Mouse (Mus musculus) neutrophil, adult 5-6 weeks (primary cell): ENCODE results near the gene Nav2. TPM values are rescaled to one million over a fixed set of nuclear protein-coding genes. Genes with fewer than 3 reads are reported as not detected.

Source experiments
- ATAC-seq: fragments of 151-379, 151-347 bp; 2 replicates; pipeline ENCODE4 v1.8.0; 2017; ENCODE audit warnings: mild to moderate bottlenecking, moderate TSS enrichment; ENCODE audit not compliant: insufficient number of reproducible peaks, poor library complexity, low FRiP score, severe bottlenecking; ENCODE audit errors: extremely low read depth
- total RNA-seq: library from RNA; stranded (forward); fragments of 200-1000 nt; gene quantifications from 2 replicates; pipeline ENCODE4 v1.2.3, GENCODE M21; 2017

The Nav2 gene
- total RNA-seq, 1 experiment from 2014 or later, result 3.1 TPM

- ATAC-seq, result no peak
Observed at GRCm38 (mm10) chr7:49410892-49411291, 502.4 kb downstream of the Nav2 start.

- no peak for ATAC-seq
Observed at GRCm38 (mm10) chr7:49411803-49412202, 503.3 kb downstream of the Nav2 start.

GRCm38 (mm10) chr7:49415131-49415530 is 506.6 kb downstream of the Nav2 start:
- no peak for ATAC-seq

- no peak for ATAC-seq
Observed at GRCm38 (mm10) chr7:49415716-49416115, 507.2 kb downstream of the Nav2 start.

- no peak for ATAC-seq
Observed at GRCm38 (mm10) chr7:49418841-49419240, 510.3 kb downstream of the Nav2 start.

GRCm38 (mm10) chr7:49420139-49420802 is 511.8 kb downstream of the Nav2 start:
- no peak for ATAC-seq

GRCm38 (mm10) chr7:49421261-49421660 is 512.7 kb downstream of the Nav2 start:
- no peak for ATAC-seq

- ATAC-seq, result no peak
Observed at GRCm38 (mm10) chr7:49423943-49424342, 515.4 kb downstream of the Nav2 start.

GRCm38 (mm10) chr7:49426060-49426459 is 517.5 kb downstream of the Nav2 start:
- ATAC-seq, result peak; percentile 37; the same call in 1 of the 2 replicates

- 0 out of 2 replicates have a peak, but pooled peaks have one; percentile 39 for ATAC-seq
Observed at GRCm38 (mm10) chr7:49427843-49428242, 519.3 kb downstream of the Nav2 start.

- ATAC-seq, result no peak
Observed at GRCm38 (mm10) chr7:49428947-49429346, 520.4 kb downstream of the Nav2 start.

GRCm38 (mm10) chr7:49430808-49431207 is 522.3 kb downstream of the Nav2 start:
- no peak for ATAC-seq

- no peak for ATAC-seq
Observed at GRCm38 (mm10) chr7:49433945-49434344, 525.4 kb downstream of the Nav2 start.

GRCm38 (mm10) chr7:49436492-49436891 is 528.0 kb downstream of the Nav2 start:
- no peak for ATAC-seq

GRCm38 (mm10) chr7:49437901-49438300 is 529.4 kb downstream of the Nav2 start:
- ATAC-seq, result no peak

GRCm38 (mm10) chr7:49439136-49439535 is 530.6 kb downstream of the Nav2 start:
- ATAC-seq, result 0 out of 2 replicates have a peak, but pooled peaks have one; percentile 39

GRCm38 (mm10) chr7:49440333-49440969 is 531.9 kb downstream of the Nav2 start:
- ATAC-seq, result no peak

GRCm38 (mm10) chr7:49442174-49442573 is 533.7 kb downstream of the Nav2 start:
- no peak for ATAC-seq

GRCm38 (mm10) chr7:49448580-49448979 is 540.1 kb downstream of the Nav2 start:
- ATAC-seq, result no peak

GRCm38 (mm10) chr7:49450261-49451141 is 542.0 kb downstream of the Nav2 start:
- ATAC-seq, result no peak
